Mouse (Mus musculus): ENCODE measurements around the gene Clec5a. TPM values are rescaled to one million over a fixed set of nuclear protein-coding genes. Genes with fewer than 3 reads are reported as not detected.
"Not testable (repeated sequence)": the region's sequence is repeated elsewhere in the genome, so short reads cannot be mapped to it uniquely, and the experiment has no call there.

Clec5a gene
- 0.35 and 0.43 TPM in 2 replicates for polyA plus RNA-seq (2012; rRNA removed)

GRCm38 (mm10) chr6:40585645-40586044, at the start of gene Clec5a:
TSS of gene Clec5a (minus strand) at chr6:40585821.
- DNase-seq (ENCODE audit: low read depth, low spot score), result no peak
- 69% methylated on average over 5 of the region's 5 CpGs for WGBS

GRCm38 (mm10) chr6:40634640-40635071, 49.0 kb upstream of the Clec5a start:
- peak; percentile 84 for DNase-seq (ENCODE audit: low read depth, low spot score)
- 28% methylated on average over 1 of the region's 1 CpGs for WGBS

- WGBS, result 46% methylated on average over 8 of the region's 8 CpGs
- no peak for DNase-seq (ENCODE audit: low read depth, low spot score)
Measured at GRCm38 (mm10) chr6:40628406-40629000, 42.9 kb upstream of the Clec5a start, which contains the start of gene Mgam. TSS of gene Mgam (plus strand) at chr6:40628831.

GRCm38 (mm10) chr6:40626111-40626510, 40.5 kb upstream of the Clec5a start:
- no peak for DNase-seq (ENCODE audit: low read depth, low spot score)
- 11% methylated on average over 1 of the region's 1 CpGs for WGBS

GRCm38 (mm10) chr6:40617965-40618364, 32.3 kb upstream of the Clec5a start:
- 6% methylated on average over 2 of the region's 2 CpGs for WGBS
- peak; percentile 56 for DNase-seq (ENCODE audit: low read depth, low spot score)

GRCm38 (mm10) chr6:40613260-40613852, 27.7 kb upstream of the Clec5a start, which contains the start of gene Tas2r138:
TSS of gene Tas2r138 (minus strand) at chr6:40613310.
- WGBS, result 71% methylated on average over 4 of the region's 4 CpGs
- no peak for DNase-seq (ENCODE audit: low read depth, low spot score)

- WGBS, result 41% methylated on average over 8 of the region's 8 CpGs
Measured at GRCm38 (mm10) chr6:40610244-40610643, 24.6 kb upstream of the Clec5a start.

GRCm38 (mm10) chr6:40607431-40607830, 21.8 kb upstream of the Clec5a start:
- DNase-seq (ENCODE audit: low read depth, low spot score), result no peak

More at GRCm38 (mm10) chr6:40610244-40610643, 24.6 kb upstream of the Clec5a start:
- no peak for DNase-seq (ENCODE audit: low read depth, low spot score)

- 51% methylated on average over 4 of the region's 4 CpGs for WGBS
- not testable (repeated sequence) for DNase-seq (ENCODE audit: low read depth, low spot score)
Measured at GRCm38 (mm10) chr6:40598546-40598945, 12.9 kb upstream of the Clec5a start.

- no peak for DNase-seq (ENCODE audit: low read depth, low spot score)
- 70% methylated on average over 3 of the region's 3 CpGs for WGBS
Measured at GRCm38 (mm10) chr6:40594804-40595550, 9.4 kb upstream of the Clec5a start.

- WGBS, result 88% methylated on average over 2 of the region's 2 CpGs
Measured at GRCm38 (mm10) chr6:40588346-40588745, 2.7 kb upstream of the Clec5a start.

GRCm38 (mm10) chr6:40584336-40584735, 1.3 kb downstream of the Clec5a start:
- 60% methylated on average over 6 of the region's 6 CpGs for WGBS
- no peak for DNase-seq (ENCODE audit: low read depth, low spot score)

More at GRCm38 (mm10) chr6:40588346-40588745, 2.7 kb upstream of the Clec5a start:
- no peak for DNase-seq (ENCODE audit: low read depth, low spot score)

- WGBS, result 53% methylated on average over 1 of the region's 1 CpGs
- DNase-seq (ENCODE audit: low read depth, low spot score), result no peak
Measured at GRCm38 (mm10) chr6:40576305-40576704, 9.3 kb downstream of the Clec5a start.

- DNase-seq (ENCODE audit: low read depth, low spot score), result no peak
Measured at GRCm38 (mm10) chr6:40573618-40574017, 12.0 kb downstream of the Clec5a start.

GRCm38 (mm10) chr6:40569187-40569586, 16.4 kb downstream of the Clec5a start, which contains the start of gene Olfr460:
TSS of gene Olfr460 (plus strand) at chr6:40569487.
- WGBS, result 56% methylated on average over 3 of the region's 3 CpGs
- no peak for DNase-seq (ENCODE audit: low read depth, low spot score)

More at GRCm38 (mm10) chr6:40573618-40574017, 12.0 kb downstream of the Clec5a start:
- 71% methylated on average over 3 of the region's 3 CpGs for WGBS

GRCm38 (mm10) chr6:40554950-40555349, 30.7 kb downstream of the Clec5a start, which contains the start of gene Olfr461:
TSS of gene Olfr461 (minus strand) at chr6:40555050.
- WGBS, result 87% methylated on average over 2 of the region's 2 CpGs
- DNase-seq (ENCODE audit: low read depth, low spot score), result no peak

- no peak for DNase-seq (ENCODE audit: low read depth, low spot score)
- 86% methylated on average over 10 of the region's 10 CpGs for WGBS
Measured at GRCm38 (mm10) chr6:40544690-40545089, 40.9 kb downstream of the Clec5a start.
